Mouse (Mus musculus): ENCODE data around the gene Zfp827. TPM values are rescaled to one million over a fixed set of nuclear protein-coding genes. Genes with fewer than 3 reads are reported as not detected.
A peak's percentile ranks its signal among the peaks of the same experiment; 100 is the strongest.

The Zfp827 gene
- polyA plus RNA-seq, 1 experiment from 2014 or later, result 4.5 TPM

- no peak for DNase-seq (ENCODE audit: low spot score)
- TF ChIP-seq CTCF (IDR thresholded peaks at IDR 0.05; ENCODE audit: low read depth), result no peak
- no peaks in the 10 kb centered on the region for H3K9me3 ChIP-seq (replicated peaks; ENCODE audit: low read length)
- H3K4me3 ChIP-seq (replicated peaks; ENCODE audit: low read depth, low read length), result no peak overlapping the region
- no peaks in the 10 kb centered on the region for H3K36me3 ChIP-seq (ENCODE audit: insufficient read depth, low read length)
- H3K27ac ChIP-seq, result no peak overlapping the region
- H3K27me3 ChIP-seq (ENCODE audit: insufficient read depth, low read length), result no peaks in the 10 kb centered on the region
- 65% methylated on average over 14 of the region's 14 CpGs for WGBS
- H3K4me1 ChIP-seq (replicated peaks; ENCODE audit: insufficient read depth, low read length), result peaks cover 9% of the 10 kb centered on the region; the same call in 1 of the 2 replicates
- no peak overlapping the region for H3K4me2 ChIP-seq (ENCODE audit: low read length)
- no peak overlapping the region for H3K9ac ChIP-seq (ENCODE audit: low read depth, low read length)
- no peak for ATAC-seq (replicated peaks; ENCODE audit: low FRiP score, low read depth)
Measured at GRCm38 (mm10) chr8:79103185-79103878, 75.1 kb downstream of the Zfp827 start.

- peak; percentile 61 for ATAC-seq (replicated peaks; ENCODE audit: low FRiP score, low read depth)
- 43% methylated on average over 9 of the region's 9 CpGs for WGBS
- no peak overlapping the region for H3K9ac ChIP-seq (ENCODE audit: low read depth, low read length)
Measured at GRCm38 (mm10) chr8:79103923-79104580, 75.8 kb downstream of the Zfp827 start.

GRCm38 (mm10) chr8:79104634-79105033, 76.4 kb downstream of the Zfp827 start:
- no peak for ATAC-seq (replicated peaks; ENCODE audit: low FRiP score, low read depth)
- Histone ChIP-seq H3K4me3 (replicated peaks; ENCODE audit: low read depth, low read length) (no peak overlapping the region), H3K27ac (peak overlapping the region; percentile 51; the same call in 1 of the 2 replicates), H3K9me3 (replicated peaks; ENCODE audit: low read length) (no peaks in the 10 kb centered on the region), H3K27me3 (ENCODE audit: insufficient read depth, low read length) (no peaks in the 10 kb centered on the region), H3K4me1 (replicated peaks; ENCODE audit: insufficient read depth, low read length) (peaks cover 9% of the 10 kb centered on the region; the same call in 1 of the 2 replicates), H3K4me2 (ENCODE audit: low read length) (peak overlapping the region; percentile 19; the same call in 1 of the 2 replicates), H3K36me3 (ENCODE audit: insufficient read depth, low read length) (no peaks in the 10 kb centered on the region), H3K9ac (ENCODE audit: low read depth, low read length) (no peak overlapping the region)
- DNase-seq (ENCODE audit: low spot score), result no peak
- no peak for TF ChIP-seq CTCF (IDR thresholded peaks at IDR 0.05; ENCODE audit: low read depth)
- WGBS, result 50% methylated on average over 9 of the region's 9 CpGs

More at GRCm38 (mm10) chr8:79103923-79104580, 75.8 kb downstream of the Zfp827 start:
- Histone ChIP-seq H3K9me3 (replicated peaks; ENCODE audit: low read length) (no peaks in the 10 kb centered on the region), H3K4me1 (replicated peaks; ENCODE audit: insufficient read depth, low read length) (peaks cover 9% of the 10 kb centered on the region; the same call in 1 of the 2 replicates), H3K27me3 (ENCODE audit: insufficient read depth, low read length) (no peaks in the 10 kb centered on the region), H3K4me3 (replicated peaks; ENCODE audit: low read depth, low read length) (no peak overlapping the region), H3K4me2 (ENCODE audit: low read length) (peak overlapping the region; percentile 19; the same call in 1 of the 2 replicates), H3K36me3 (ENCODE audit: insufficient read depth, low read length) (no peaks in the 10 kb centered on the region), H3K27ac (peak overlapping the region; percentile 51; the same call in 1 of the 2 replicates)
- DNase-seq (ENCODE audit: low spot score), result peak; percentile 64
- no peak for TF ChIP-seq CTCF (IDR thresholded peaks at IDR 0.05; ENCODE audit: low read depth)

GRCm38 (mm10) chr8:79105186-79105585, 76.9 kb downstream of the Zfp827 start:
- no peak overlapping the region for H3K9ac ChIP-seq (ENCODE audit: low read depth, low read length)
- no peaks in the 10 kb centered on the region for H3K36me3 ChIP-seq (ENCODE audit: insufficient read depth, low read length)
- H3K27me3 ChIP-seq (ENCODE audit: insufficient read depth, low read length), result no peaks in the 10 kb centered on the region
- H3K4me2 ChIP-seq (ENCODE audit: low read length), result no peak overlapping the region
- DNase-seq (ENCODE audit: low spot score), result no peak
- 61% methylated on average over 10 of the region's 10 CpGs for WGBS
- no peak for TF ChIP-seq CTCF (IDR thresholded peaks at IDR 0.05; ENCODE audit: low read depth)
- H3K4me1 ChIP-seq (replicated peaks; ENCODE audit: insufficient read depth, low read length), result peaks cover 9% of the 10 kb centered on the region; the same call in 1 of the 2 replicates
- H3K4me3 ChIP-seq (replicated peaks; ENCODE audit: low read depth, low read length), result no peak overlapping the region
- ATAC-seq (replicated peaks; ENCODE audit: low FRiP score, low read depth), result no peak
- no peaks in the 10 kb centered on the region for H3K9me3 ChIP-seq (replicated peaks; ENCODE audit: low read length)
- 0 out of 2 replicates have a peak overlapping the region, but pooled peaks have one; percentile 31 for H3K27ac ChIP-seq

GRCm38 (mm10) chr8:79111461-79111860, 83.2 kb downstream of the Zfp827 start:
- whole genome bisulfite sequencing, result 78% methylated on average over 8 of the region's 8 CpGs
- Histone ChIP-seq H3K36me3 (ENCODE audit: insufficient read depth, low read length) (no peaks in the 10 kb centered on the region), H3K4me3 (replicated peaks; ENCODE audit: low read depth, low read length) (no peak overlapping the region), H3K9ac (ENCODE audit: low read depth, low read length) (no peak overlapping the region), H3K27me3 (ENCODE audit: insufficient read depth, low read length) (no peaks in the 10 kb centered on the region), H3K4me1 (replicated peaks; ENCODE audit: insufficient read depth, low read length) (no peaks in the 10 kb centered on the region; the same call in 1 of the 2 replicates), H3K27ac (no peak overlapping the region), H3K4me2 (ENCODE audit: low read length) (no peak overlapping the region), H3K9me3 (replicated peaks; ENCODE audit: low read length) (no peaks in the 10 kb centered on the region)
- DNase-seq (ENCODE audit: low spot score), result no peak
- no peak for TF ChIP-seq CTCF (IDR thresholded peaks at IDR 0.05; ENCODE audit: low read depth)
- no peak for ATAC-seq (replicated peaks; ENCODE audit: low FRiP score, low read depth)

GRCm38 (mm10) chr8:79112480-79112879, 84.2 kb downstream of the Zfp827 start:
- H3K27me3 ChIP-seq (ENCODE audit: insufficient read depth, low read length), result no peaks in the 10 kb centered on the region
- no peak overlapping the region for H3K4me3 ChIP-seq (replicated peaks; ENCODE audit: low read depth, low read length)
- H3K36me3 ChIP-seq (ENCODE audit: insufficient read depth, low read length), result no peaks in the 10 kb centered on the region
- 85% methylated on average over 18 of the region's 18 CpGs for WGBS
- DNase-seq (ENCODE audit: low spot score) (no peak), ATAC-seq (replicated peaks; ENCODE audit: low FRiP score, low read depth) (0 out of 2 replicates have a peak, but pooled peaks have one; percentile 19)
- no peak for TF ChIP-seq CTCF (IDR thresholded peaks at IDR 0.05; ENCODE audit: low read depth)
- H3K4me1 ChIP-seq (replicated peaks; ENCODE audit: insufficient read depth, low read length), result no peaks in the 10 kb centered on the region; the same call in 1 of the 2 replicates
- H3K9me3 ChIP-seq (replicated peaks; ENCODE audit: low read length), result no peaks in the 10 kb centered on the region
- no peak overlapping the region for H3K27ac ChIP-seq
- no peak overlapping the region for H3K4me2 ChIP-seq (ENCODE audit: low read length)
- H3K9ac ChIP-seq (ENCODE audit: low read depth, low read length), result no peak overlapping the region

Measured in kidney, postnatal 0 days (tissue).